Mouse (Mus musculus) Muller cell, postnatal 12 days (primary cell): Measurements from ENCODE around the gene Camk1.

Experiments
- DNase-seq: peaks from one replicate; pipeline ENCODE4 v3.0.0-alpha.2; 2015; ENCODE audit errors: inconsistent ontology term

The Camk1 gene

GRCm38 (mm10) chr6:113306322-113306985, 37.3 kb downstream of the Camk1 start:
- peak; percentile 100 for DNase-seq

- DNase-seq: peak; percentile 24
These were observed 41.5 kb downstream of the Camk1 start for GRCm38 (mm10) chr6:113302258-113302657.

GRCm38 (mm10) chr6:113301350-113301749, 42.4 kb downstream of the Camk1 start:
- no peak for DNase-seq

GRCm38 (mm10) chr6:113296639-113297038, 47.1 kb downstream of the Camk1 start:
- no peak for DNase-seq

GRCm38 (mm10) chr6:113296046-113296445, 47.7 kb downstream of the Camk1 start:
- no peak for DNase-seq

- no peak for DNase-seq
These were observed 50.8 kb downstream of the Camk1 start for GRCm38 (mm10) chr6:113292938-113293337.

GRCm38 (mm10) chr6:113290346-113290745, 53.4 kb downstream of the Camk1 start:
- DNase-seq: no peak

- DNase-seq: no peak
These were observed 54.4 kb downstream of the Camk1 start for GRCm38 (mm10) chr6:113289346-113289745.

- no peak for DNase-seq
These were observed 56.5 kb downstream of the Camk1 start for GRCm38 (mm10) chr6:113287236-113287635.

GRCm38 (mm10) chr6:113286316-113286715, 57.5 kb downstream of the Camk1 start:
- DNase-seq: no peak

- no peak for DNase-seq
These were observed 58.9 kb downstream of the Camk1 start for GRCm38 (mm10) chr6:113284931-113285330.
